Mouse (Mus musculus) erythroblast, embryonic 14.5 days (primary cell): ENCODE measurements around the gene 4921517D22Rik. TPM values are rescaled to one million over a fixed set of nuclear protein-coding genes. Genes with fewer than 3 reads are reported as not detected.

Source experiments
- H3K27me3 ChIP-seq: 2 replicates; pipeline ENCODE4 v1.6.1; 2012; ENCODE audit warnings: inconsistent platforms; ENCODE audit not compliant: control insufficient read depth
- H3K36me3 ChIP-seq: 2 replicates; pipeline ENCODE4 v1.6.1; 2012; ENCODE audit warnings: mild to moderate bottlenecking, inconsistent platforms; ENCODE audit not compliant: control insufficient read depth
- H3K4me1 ChIP-seq: 2 replicates; pipeline ENCODE4 v1.6.1; 2012; ENCODE audit warnings: inconsistent platforms; ENCODE audit not compliant: control insufficient read depth
- H3K4me3 ChIP-seq: replicated peaks from 2 replicates; pipeline ENCODE3; 2012; ENCODE audit warnings: moderate library complexity, mild to moderate bottlenecking, inconsistent platforms
- H3K9me3 ChIP-seq: 2 replicates; pipeline ENCODE4 v1.6.1; 2012; ENCODE audit warnings: low read length, inconsistent platforms, mixed read lengths; ENCODE audit not compliant: control insufficient read depth
- GATA1 ChIP-seq: IDR thresholded peaks from 2 replicates; pipeline ENCODE4 v1.6.1; 2012; ENCODE audit warnings: low read length, inconsistent platforms, mixed read lengths
- TAL1 ChIP-seq: IDR thresholded peaks from 3 replicates; pipeline ENCODE4 v1.6.1; 2012; ENCODE audit warnings: low read length, inconsistent platforms, mixed read lengths
- polyA plus RNA-seq: library from polyadenylated mRNA; stranded (reverse); fragments of >175 nt; gene quantifications from 2 replicates; pipeline ENCODE4 v1.2.3, GENCODE M21; 2012

4921517D22Rik gene
- polyA plus RNA-seq, 1 experiment: not detected

DNA sequence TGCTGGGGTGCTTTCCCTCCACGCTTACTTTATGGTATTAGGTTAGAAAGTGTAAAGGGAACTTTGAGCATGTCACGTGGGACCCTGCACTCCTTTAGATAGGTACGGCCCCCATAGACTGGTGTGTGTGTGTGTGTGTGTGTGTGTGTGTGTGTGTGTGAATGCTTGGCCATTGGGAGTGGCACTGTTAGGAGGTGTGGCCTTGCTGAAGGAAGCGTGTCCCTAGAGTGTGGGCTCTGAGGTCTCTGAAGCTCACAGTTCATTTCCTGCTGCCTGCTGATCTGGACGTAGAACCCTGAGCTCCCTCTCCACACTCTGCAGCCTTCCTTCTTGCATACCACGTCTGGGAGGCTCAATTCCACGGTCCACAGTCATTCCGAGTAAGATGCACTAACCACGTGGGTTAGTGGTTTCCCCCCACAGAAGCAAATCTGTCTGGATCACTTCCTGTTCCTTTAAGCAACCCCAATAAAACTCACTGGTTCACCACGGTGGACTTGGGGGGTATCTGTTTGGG is 37.5 kb downstream of the 4921517D22Rik start:
- Histone ChIP-seq H3K4me3 (no peak overlapping the region), H3K9me3 (no peaks in the 10 kb centered on the region; the same call in 1 of the 2 replicates), H3K27me3 (no peaks in the 10 kb centered on the region), H3K4me1 (peaks cover 23% of the 10 kb centered on the region), H3K36me3 (peaks cover 92% of the 10 kb centered on the region)
- no peak for TF ChIP-seq TAL1
- TF ChIP-seq GATA1: no peak

DNA sequence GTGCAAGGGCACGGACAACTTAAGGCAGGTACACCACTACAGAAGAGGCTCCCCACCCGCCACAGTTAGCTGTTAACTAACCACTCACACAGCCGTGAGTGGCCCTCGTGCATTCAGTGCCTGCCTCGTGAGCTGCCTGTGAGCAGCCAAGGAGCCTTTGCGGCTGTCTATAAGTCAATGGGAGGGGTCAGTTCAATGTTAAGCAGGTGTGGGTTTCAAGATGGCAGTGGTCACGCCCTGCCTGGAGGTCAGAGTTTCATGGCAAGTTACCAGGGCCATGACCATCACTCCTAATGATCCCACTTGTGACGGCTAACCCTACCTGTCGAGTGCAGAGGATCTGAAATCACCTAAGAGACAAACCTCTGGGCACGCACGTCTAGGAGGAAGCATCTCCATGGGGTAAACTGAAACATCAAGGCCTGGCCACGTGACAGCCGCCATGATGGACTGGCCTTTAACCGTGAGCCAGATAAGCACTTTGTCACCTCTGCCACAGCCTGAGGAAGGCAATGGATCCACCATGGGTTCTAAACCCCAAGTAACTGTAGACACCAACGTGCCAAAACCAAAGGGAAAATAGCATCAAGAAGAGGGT is 38.1 kb downstream of the 4921517D22Rik start:
- H3K36me3 ChIP-seq: peaks cover 92% of the 10 kb centered on the region
- H3K4me3 ChIP-seq: no peak overlapping the region
- H3K27me3 ChIP-seq: no peaks in the 10 kb centered on the region
- no peak for TF ChIP-seq TAL1
- no peak for TF ChIP-seq GATA1
- H3K9me3 ChIP-seq: no peaks in the 10 kb centered on the region; the same call in 1 of the 2 replicates
- peaks cover 21% of the 10 kb centered on the region for H3K4me1 ChIP-seq

GRCm38 (mm10) chr13:59654465-59654864 is 39.4 kb downstream of the 4921517D22Rik start:
- peaks cover 93% of the 10 kb centered on the region for H3K36me3 ChIP-seq
- no peaks in the 10 kb centered on the region for H3K27me3 ChIP-seq
- H3K4me3 ChIP-seq: no peak overlapping the region
- no peaks in the 10 kb centered on the region for H3K9me3 ChIP-seq
- TF ChIP-seq TAL1 (no peak), GATA1 (no peak)
- peaks cover 13% of the 10 kb centered on the region for H3K4me1 ChIP-seq

- Histone ChIP-seq H3K4me1 (peaks cover 13% of the 10 kb centered on the region), H3K36me3 (peaks cover 93% of the 10 kb centered on the region), H3K4me3 (no peak overlapping the region), H3K27me3 (no peaks in the 10 kb centered on the region), H3K9me3 (no peaks in the 10 kb centered on the region)
- no peak for TF ChIP-seq GATA1
- no peak for TF ChIP-seq TAL1
Observed at GRCm38 (mm10) chr13:59653136-59653535, 40.8 kb downstream of the 4921517D22Rik start.

DNA sequence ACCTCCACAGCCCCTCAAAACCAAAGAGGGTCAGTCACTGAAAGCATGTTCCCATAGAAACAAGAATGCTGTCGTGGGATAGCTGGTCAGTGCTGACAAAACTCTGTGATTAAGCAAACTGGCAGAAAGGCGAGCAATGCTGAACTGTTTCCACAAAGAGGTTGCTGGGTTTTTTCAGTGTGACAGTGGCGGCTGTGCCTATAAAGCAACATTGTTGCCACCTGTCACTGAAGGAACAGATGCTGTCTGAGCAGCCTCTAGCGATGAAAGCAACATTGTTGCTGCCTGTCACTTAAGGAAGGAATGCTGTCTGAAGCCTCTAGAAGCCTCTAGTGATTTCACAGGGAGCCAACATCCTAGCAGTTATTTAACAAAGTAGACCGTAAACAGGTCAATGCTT is 41.3 kb downstream of the 4921517D22Rik start:
- Histone ChIP-seq H3K4me1 (peaks cover 11% of the 10 kb centered on the region), H3K27me3 (no peaks in the 10 kb centered on the region), H3K9me3 (no peaks in the 10 kb centered on the region), H3K36me3 (peaks cover 93% of the 10 kb centered on the region), H3K4me3 (no peak overlapping the region)
- no peak for TF ChIP-seq TAL1
- TF ChIP-seq GATA1: no peak

DNA sequence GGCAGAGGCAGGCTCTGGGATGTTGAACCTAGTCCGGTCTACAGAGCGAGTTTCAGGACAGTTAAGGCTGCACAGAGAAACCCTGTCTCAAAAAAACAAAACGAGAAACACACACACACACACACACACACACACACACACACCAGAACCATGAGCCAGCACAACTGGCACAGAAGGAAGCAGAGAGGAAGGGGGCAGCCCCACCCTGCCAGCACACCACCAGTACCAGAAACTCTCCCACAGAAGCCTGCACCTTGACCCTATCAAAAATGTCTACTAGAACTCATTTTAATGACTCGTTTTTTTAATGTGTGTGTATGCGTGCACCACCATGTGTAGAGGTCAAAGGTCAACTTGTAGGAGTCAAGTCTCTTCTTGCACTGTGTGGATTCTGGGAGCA is 44.1 kb downstream of the 4921517D22Rik start:
- H3K4me3 ChIP-seq: no peak overlapping the region
- H3K36me3 ChIP-seq: peaks cover 96% of the 10 kb centered on the region
- H3K4me1 ChIP-seq: peaks cover 14% of the 10 kb centered on the region
- H3K9me3 ChIP-seq: no peaks in the 10 kb centered on the region
- TF ChIP-seq GATA1 (no peak), TAL1 (no peak)
- no peaks in the 10 kb centered on the region for H3K27me3 ChIP-seq

DNA sequence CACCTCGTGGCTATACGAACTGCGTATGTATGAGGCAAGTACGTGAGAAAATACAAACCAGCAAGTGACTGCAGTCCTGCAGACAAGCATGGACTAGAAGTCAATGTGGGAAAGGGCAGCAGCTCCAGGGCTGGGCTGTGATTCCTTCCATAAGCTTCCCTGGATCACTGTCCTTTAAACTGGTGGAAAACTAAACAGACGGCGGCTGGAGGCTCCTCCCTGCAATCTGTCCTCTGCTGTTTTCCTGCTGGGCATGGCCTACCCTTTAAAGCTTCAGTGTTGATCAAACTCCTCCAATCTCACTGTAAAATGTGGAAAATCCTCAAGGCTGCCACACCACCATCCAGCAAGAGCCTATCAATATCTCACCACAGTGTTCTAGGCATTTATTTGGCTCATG is 45.3 kb downstream of the 4921517D22Rik start:
- H3K27me3 ChIP-seq: no peaks in the 10 kb centered on the region
- no peaks in the 10 kb centered on the region for H3K9me3 ChIP-seq
- no peak for TF ChIP-seq GATA1
- TF ChIP-seq TAL1: no peak
- H3K36me3 ChIP-seq: peaks cover 87% of the 10 kb centered on the region
- peaks cover 14% of the 10 kb centered on the region for H3K4me1 ChIP-seq
- H3K4me3 ChIP-seq: no peak overlapping the region

GRCm38 (mm10) chr13:59647484-59647883 is 46.4 kb downstream of the 4921517D22Rik start:
- TF ChIP-seq TAL1: no peak
- H3K4me1 ChIP-seq: peaks cover 23% of the 10 kb centered on the region
- H3K4me3 ChIP-seq: no peak overlapping the region
- H3K36me3 ChIP-seq: peaks cover 85% of the 10 kb centered on the region
- no peaks in the 10 kb centered on the region for H3K9me3 ChIP-seq
- no peaks in the 10 kb centered on the region for H3K27me3 ChIP-seq

- TF ChIP-seq TAL1: no peak
- no peak for TF ChIP-seq GATA1
- peaks cover 85% of the 10 kb centered on the region for H3K36me3 ChIP-seq
Observed at GRCm38 (mm10) chr13:59646674-59647244, 47.1 kb downstream of the 4921517D22Rik start.

More at GRCm38 (mm10) chr13:59646674-59647244, 47.1 kb downstream of the 4921517D22Rik start:
- Histone ChIP-seq H3K4me1 (peaks cover 28% of the 10 kb centered on the region), H3K27me3 (no peaks in the 10 kb centered on the region), H3K4me3 (no peak overlapping the region), H3K9me3 (no peaks in the 10 kb centered on the region)
